Mouse (Mus musculus) left cerebral cortex, postnatal 25 days (tissue): Measurements from ENCODE around the gene Tmem108. TPM values are rescaled to one million over a fixed set of nuclear protein-coding genes. Genes with fewer than 3 reads are reported as not detected.
A peak's percentile ranks its signal among the peaks of the same experiment; 100 is the strongest.

Experiments
- DNase-seq, 2 experiments: peaks; one replicate each; pipeline ENCODE4 v3.0.0; 2022; ENCODE audit warnings: low spot score in 2 of 2, mixed read lengths in 1 of 2
- intact Hi-C: fragments of 180-260 bp; cut with DNase I; formaldehyde crosslinking; loops from one replicate; pipeline ENCODE4 v1.15.1; 2025
- total RNA-seq, 2 experiments: library from RNA; stranded (reverse); gene quantifications; 2 replicates each; pipeline ENCODE4 v1.2.3; 2021

Tmem108 gene
- 10 to 100 TPM; 30.4 to 31.4 TPM for total RNA-seq

DNA sequence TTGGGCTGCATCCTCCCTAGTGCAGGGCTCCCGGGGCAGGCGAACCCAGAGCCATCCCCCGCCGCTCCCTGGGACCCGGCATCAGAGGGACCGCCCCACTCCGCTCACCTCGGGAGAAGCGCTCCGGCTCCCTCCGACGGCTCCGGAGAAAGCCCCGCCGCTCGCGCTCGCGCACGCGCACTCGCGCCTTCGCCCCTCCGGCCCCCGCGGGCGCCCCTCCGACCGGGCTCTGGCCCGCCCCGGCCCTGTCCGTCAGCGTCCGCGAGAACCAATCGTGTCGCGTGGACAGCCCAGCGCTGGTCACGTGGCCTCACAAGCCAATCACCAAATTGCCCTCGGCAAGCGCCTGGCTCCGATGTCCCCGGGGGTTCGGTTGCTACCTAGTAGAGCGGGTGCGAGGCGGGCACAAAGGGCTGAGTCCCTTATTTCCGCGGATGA is at the start of gene Tmem108:
TSS of gene Tmem108 (minus strand) at position 191 of the 438 bp plus-strand sequence.
- DNase-seq = peak; percentile 91 to 96
- intact Hi-C loops = loop anchor here (2.0 to 5.0 kb wide), 2 partner anchors 86 to 235 kb away; no protein-coding TSS in a partner anchor

DNA sequence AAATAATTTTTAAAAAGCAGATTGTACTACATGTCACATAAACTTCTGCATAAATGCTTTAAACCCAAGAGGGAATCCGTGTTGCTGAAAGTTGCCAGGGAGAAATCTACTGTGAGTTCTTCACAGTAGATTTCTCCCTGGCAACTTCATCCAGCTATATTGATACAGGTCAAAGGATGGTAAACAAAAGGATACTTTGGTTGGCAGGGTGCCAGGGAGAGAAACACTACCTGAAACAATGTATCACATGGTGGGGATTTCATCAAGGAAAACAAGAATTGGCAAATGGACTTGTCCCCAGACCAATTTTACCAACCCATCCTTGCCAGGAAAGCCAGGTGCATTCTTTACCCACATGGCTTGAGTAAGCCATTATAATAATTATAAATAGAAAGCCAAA is 27.4 kb upstream of the Tmem108 start:
- intact Hi-C loops = no loop called here
- no peak for DNase-seq

DNA sequence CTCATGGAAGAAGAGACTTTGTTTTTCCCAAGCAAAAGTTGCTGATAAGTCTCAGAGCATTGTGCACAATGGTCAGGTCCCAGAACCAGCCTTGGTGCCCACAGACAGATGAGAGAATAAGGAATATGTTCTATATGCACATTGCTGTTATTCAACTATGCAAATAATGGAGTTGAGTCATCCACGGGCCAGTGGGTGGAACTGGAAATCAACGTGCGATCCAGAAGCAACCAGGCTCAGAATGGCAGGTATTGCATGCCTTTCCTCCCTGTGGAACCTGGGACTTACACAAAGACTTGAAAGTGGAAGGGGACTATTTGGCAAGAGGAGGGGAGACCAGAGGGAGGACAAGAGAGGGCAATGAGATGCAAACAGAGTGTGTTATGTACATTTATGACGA is 22.5 kb upstream of the Tmem108 start:
- intact Hi-C loops = loop anchor here (5.0 kb wide), 2 partner anchors 58 to 163 kb away; no protein-coding TSS in a partner anchor
- DNase-seq = peak in 1 of 2 experiments; percentile 77

DNA sequence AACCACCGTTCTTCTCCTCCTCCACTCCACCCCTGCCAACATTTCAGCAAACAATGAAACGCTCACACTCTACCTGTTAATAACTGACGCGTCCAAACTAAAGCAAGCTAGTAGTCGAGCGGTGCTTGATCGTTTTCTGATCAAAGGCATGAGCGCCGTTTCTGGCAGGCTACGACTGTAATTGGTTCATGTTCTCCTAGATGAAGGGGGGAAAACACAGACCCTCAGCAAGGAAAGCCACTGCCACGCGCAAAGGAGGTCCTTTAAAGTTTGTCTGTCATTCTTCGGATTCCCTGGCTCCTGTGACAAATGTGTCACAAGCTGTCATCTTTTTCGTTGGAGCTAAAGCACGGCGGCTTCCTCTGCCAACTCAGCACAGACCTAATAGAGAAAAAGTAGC is 21.6 kb upstream of the Tmem108 start:
- no peak for DNase-seq
- intact Hi-C loops = loop anchor here (5.0 kb wide), 2 partner anchors 59 to 164 kb away; no protein-coding TSS in a partner anchor

DNA sequence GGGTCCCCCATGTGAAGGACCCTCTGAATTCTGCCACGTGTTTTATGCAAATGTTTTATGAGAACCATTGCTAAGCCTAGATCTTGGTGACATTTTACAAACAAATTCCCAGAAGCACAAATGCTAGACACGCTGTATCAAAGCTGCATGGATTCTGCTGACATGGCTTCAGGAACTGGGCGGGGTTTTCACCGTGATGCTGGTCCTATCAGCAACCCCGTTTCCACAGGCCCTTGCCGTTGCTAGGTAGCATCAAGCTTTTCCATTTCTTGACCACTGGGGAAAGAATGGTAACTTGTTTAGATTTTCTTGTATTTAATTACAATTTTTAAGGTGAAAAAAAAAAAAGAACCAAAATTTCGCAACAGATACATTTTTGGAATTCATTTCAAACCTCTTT is 20.7 kb upstream of the Tmem108 start:
- intact Hi-C loops = loop anchor here (5.0 kb wide), 2 partner anchors 60 to 165 kb away; no protein-coding TSS in a partner anchor
- DNase-seq = peak in 1 of 2 experiments; percentile 21

DNA sequence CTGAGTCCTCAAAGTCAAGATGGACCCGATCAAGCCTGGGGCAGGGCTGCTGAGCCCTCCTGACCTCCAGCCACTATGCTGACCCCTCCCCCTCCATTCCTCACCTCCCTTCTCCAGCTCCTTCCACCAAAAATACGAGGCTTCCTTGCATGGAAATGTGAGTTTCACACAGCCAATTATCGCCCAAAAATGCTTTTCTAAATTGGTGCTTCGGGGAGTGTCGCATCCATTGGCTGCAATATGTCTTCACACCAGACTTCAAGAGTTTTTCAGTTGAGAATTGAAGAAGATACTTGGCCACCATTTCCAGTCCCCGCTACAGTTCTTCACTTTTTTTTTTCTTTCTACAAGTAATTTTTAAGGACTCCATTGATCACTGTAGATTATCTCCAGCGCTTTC is 19.8 kb upstream of the Tmem108 start:
- peak in 1 of 2 experiments; percentile 59 for DNase-seq
- intact Hi-C loops = loop anchor here (5.0 kb wide), 2 partner anchors 61 to 166 kb away; no protein-coding TSS in a partner anchor

DNA sequence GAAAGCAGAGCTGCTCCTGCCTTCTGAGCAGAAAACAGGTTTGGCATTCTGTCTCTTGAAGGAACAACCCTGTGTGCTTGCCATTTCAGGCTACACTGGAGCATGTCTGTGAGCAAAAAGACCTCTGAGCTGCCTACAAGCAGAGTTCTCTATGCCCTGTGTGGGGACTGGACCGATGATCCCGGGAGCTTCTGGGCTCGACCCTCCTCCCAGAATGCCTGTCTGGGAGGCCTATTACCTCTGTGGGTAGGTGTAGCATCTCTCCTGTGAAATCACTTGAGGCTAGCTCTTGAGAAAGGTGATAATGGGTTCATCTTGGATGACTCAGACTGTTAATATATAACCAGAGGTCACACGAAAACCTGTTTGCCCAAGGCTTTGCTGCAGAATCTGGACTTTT is 19.0 kb upstream of the Tmem108 start:
- no peak for DNase-seq
- intact Hi-C loops = loop anchor here (5.0 kb wide), 2 partner anchors 62 to 167 kb away; no protein-coding TSS in a partner anchor

DNA sequence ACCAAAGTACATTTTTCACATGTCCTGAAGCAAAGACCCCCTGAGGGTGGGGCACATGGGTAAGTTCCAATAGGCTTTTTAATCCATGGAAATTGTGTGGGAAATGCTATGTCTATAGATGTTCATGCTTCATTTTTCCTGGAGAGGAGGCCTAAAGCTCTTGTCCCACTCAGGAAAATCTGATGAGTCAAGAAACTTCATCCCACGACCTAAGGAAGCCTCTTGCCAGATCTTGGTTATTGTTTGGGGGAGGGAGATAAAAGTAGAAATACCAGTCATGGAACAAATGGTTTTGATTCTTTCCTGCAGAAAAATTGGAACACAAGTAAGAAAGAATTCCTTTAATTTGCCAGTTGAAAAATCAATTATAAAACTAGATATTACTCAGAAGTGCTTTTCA is 16.5 kb upstream of the Tmem108 start:
- DNase-seq = peak in 1 of 2 experiments; percentile 65
- intact Hi-C loops = loop anchor here (5.0 kb wide), 1 partner anchor 84 kb away; no protein-coding TSS in a partner anchor

DNA sequence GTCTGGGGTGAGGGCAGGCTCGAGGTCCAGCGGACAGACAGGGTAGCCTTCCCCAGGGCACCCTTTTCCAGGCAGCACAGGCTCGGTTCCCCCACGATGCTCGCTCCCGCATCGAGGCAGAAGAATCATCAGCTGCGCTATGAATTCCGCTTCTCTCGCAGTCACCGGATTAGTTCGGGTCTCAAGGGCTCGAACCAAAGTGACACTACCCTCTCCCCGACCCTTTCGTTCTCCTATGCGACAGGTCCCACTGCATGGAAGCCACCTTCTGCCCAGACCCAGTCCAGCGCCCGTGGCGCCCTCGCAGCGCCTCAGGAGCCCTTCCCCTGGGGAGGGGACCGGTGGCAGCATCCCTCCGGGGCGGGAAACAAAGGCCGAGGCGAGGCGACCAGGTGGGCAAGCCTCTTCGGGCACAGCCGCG is 476 bp downstream of the Tmem108 start:
- intact Hi-C loops = loop anchor here (2.0 to 5.0 kb wide), 2 partner anchors 86 to 236 kb away; no protein-coding TSS in a partner anchor
- peak in 1 of 2 experiments; percentile 19 for DNase-seq

DNA sequence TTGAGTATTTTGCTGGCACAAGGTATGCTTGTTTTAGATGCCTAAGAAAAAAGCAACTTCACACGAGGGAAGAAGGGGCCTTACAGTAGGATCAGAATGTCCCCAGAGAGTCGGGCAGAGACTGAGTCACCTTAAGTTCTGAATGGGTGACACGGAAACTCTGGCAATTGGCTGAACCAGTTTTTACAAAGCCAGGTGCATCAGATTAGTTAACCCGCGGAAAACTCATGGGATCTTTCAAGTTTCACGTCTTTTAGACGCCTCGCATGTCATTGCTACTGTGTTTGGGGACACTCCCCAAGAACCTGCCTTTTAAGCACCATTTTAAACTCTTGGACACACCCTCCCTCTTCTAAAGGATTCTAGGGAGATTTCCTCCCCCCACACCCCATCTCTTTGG is 1.3 kb downstream of the Tmem108 start:
- DNase-seq = peak in 1 of 2 experiments; percentile 12
- intact Hi-C loops = loop anchor here (2.0 to 5.0 kb wide), 2 partner anchors 87 to 236 kb away; no protein-coding TSS in a partner anchor

DNA sequence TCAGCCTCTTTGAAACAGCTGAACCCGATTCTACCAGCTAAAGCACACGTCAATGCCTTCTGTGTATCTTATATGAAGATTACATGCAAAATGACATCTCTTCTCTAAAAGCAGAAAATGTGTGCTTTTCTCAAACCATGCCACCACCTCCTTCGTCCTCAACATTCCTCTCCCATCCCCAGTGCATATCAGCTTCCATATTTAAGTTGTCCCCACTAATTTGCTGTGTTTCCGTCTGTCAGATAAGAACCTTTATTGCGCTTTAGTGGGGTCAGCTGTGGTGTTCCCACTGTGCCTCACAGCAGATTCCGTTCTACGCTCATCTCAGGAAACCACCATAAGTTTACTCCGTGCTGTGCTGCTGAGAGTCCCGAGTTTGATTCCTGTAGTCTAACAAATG is 1.8 kb downstream of the Tmem108 start:
- DNase-seq = no peak
- intact Hi-C loops = loop anchor here (1.0 to 5.0 kb wide), 4 partner anchors 87 to 265 kb away; no protein-coding TSS in a partner anchor

DNA sequence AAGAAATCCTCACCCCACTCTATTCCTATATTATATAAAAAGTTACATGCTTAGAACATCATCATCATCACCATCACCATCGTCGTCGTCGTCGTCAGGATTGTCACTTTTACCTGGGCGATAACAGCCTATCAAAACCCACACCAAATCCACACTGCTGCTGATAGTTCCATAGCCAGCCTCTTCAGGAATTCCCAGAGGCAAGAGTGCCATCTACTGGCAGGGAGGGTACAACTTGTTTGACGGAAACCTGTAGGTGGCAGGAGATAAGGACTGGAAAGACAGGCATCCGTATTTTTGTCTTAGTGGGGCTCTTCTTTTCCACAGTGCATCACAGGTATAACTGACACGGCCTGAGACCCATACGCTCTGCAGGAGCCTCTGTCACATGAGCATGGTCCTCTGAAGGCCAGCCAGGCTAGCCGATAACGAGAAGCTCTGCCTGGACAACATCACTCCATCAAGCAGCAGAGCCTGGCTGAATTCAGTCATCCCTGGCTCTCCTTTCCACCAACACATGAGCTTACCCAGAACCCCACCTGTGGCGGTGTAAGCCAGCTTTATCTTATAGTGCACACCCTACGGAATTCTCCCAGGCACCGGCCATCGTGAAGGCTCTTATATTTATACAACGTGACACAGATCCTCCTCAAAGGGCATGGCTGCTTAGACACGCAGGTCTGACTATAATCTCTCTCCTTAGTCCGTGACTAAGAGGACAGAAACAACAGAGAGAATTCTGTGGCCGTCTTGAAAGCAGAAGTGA is 2.5 kb downstream of the Tmem108 start:
- intact Hi-C loops = loop anchor here (1.0 to 2.0 kb wide), 2 partner anchors 135 to 264 kb away; no protein-coding TSS in a partner anchor
- peak; percentile 87 to 93 for DNase-seq

DNA sequence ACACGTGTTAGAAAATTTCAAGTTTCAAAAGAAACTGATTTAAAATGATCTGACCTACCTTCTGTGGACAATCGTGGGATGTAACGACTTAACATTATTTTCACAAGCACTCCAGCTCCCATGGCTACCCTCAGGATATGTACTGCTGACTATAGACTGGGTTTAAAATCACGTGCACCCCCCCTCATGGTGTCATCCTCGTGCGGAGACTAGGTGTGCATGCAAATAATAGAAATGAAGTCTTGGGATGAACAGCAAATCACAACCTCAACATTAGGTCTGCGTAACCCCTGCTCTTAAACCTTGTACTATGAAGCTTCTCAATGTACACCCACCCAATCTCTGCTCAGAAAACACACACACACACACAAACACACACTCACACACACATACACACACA is 3.4 kb downstream of the Tmem108 start:
- no peak for DNase-seq
- intact Hi-C loops = loop anchor here (2.0 kb wide), 1 partner anchor 263 kb away; no protein-coding TSS in a partner anchor

DNA sequence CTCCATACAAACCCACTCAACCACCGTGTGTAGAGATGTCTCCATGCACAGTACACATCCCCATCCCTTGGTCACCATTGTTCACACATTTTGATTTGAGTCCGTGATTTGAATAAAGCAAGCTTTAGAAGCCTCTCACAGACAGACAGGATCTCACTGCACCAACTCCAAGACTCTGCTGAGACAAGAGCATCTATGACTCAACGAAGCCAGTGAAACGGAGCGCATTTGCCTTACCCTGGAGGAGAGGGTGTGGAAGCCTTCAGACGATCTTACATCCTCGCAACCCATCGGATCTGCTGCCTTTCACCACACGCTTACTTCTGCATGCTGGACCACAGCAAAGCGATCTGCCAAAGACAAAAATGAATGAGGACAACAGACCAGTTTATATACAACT is 9.0 kb downstream of the Tmem108 start:
- intact Hi-C loops = no loop called here
- no peak for DNase-seq

DNA sequence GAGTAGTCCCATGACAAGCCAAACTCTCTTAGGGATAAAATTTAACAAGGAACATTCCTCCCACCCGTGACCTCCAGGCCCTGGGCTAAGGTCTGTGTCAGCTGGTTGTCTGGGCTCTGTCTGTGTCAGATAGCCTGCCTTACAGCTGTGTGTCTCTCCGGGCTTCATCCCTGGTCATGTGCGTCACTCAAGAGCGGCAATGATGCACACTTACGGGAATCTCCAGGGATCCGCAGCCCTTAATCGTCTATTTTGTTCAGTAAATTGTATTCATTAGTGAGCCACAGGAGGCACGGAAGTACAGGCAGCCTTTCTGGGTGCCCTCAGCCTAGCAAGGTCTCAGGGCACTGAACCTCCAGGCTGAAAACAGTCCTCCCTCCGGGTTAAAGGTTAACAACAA is 10.1 kb downstream of the Tmem108 start:
- no peak for DNase-seq
- intact Hi-C loops = no loop called here

DNA sequence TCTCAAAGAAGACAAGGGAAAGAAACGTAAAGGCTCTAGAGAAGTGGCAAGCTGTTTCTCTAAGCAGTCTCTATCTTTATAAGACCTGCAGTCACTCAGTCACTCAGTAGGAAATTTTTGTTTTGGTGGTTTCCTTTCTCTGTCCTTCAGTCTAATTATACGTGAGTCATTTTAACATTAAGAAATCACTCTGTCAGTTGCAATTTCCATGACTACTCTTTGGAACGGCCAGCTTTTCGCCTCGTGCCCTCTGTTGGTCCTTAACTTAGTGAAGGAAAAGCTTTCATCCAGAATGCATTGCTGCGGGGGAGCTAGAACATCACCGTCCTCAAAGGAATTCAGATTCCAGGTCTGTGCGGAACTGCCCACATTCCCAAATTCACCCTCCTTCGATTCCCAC is 11.1 kb downstream of the Tmem108 start:
- intact Hi-C loops = no loop called here
- no peak for DNase-seq

DNA sequence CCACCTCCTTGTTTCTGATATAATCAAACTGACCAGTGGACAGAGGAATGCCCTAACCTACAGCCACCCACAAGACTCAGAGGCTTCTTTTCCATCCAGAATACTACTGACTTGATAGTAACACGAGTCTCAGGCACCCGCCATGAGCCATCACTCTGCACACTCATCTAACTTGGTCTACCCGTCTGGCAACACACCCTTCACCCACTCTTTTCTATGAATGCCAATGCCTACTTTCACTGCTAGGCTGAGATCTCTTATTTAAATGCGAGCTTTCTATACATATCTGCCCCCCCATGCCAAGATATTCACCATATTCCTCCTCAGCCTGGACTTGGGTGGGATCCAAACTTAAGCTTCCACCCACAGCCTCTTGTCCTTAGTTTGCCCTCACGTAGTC is 15.0 kb downstream of the Tmem108 start:
- intact Hi-C loops = no loop called here
- peak in 1 of 2 experiments; percentile 72 for DNase-seq

DNA sequence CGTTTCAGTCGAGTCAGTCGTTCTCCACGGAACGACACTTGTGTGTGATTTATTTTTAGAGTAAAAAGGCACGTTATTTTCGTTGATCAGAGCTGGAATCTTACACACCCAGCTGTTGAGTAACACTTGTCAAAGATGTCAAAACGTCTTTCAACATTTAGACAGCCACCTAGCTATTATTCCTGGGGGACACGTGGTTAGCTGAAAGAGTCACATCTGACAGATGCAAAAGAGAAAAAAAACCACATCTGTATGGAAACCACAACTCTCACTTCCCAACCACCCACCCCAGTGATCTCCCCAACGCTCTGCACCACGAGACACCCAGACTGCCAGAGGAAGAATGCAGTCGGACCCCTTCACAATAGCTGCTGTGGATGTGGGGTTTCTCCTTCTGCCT is 21.5 kb downstream of the Tmem108 start:
- intact Hi-C loops = no loop called here

DNA sequence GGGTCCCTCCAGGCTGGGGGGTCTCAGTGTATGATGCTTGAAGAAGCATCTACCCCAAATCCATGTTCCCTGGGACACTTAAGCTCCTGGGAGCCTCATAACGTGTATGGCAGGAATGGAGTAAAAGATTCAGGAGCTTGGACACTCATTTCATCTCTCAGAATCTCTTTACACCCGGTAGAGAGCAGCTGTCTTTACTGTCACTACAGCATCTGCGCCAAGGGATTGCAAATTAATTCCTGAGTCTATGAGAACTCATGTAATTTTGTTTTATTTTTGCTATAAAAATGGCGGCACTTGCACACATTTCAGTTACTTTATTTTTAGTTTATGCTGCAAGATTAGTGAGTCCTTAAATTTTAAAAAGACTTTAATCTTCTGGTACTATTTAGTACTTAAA is 22.6 kb downstream of the Tmem108 start:
- intact Hi-C loops = no loop called here
- DNase-seq = peak in 1 of 2 experiments; percentile 76

More for the DNA sequence above, 21.5 kb downstream of the Tmem108 start:
- no peak for DNase-seq

DNA sequence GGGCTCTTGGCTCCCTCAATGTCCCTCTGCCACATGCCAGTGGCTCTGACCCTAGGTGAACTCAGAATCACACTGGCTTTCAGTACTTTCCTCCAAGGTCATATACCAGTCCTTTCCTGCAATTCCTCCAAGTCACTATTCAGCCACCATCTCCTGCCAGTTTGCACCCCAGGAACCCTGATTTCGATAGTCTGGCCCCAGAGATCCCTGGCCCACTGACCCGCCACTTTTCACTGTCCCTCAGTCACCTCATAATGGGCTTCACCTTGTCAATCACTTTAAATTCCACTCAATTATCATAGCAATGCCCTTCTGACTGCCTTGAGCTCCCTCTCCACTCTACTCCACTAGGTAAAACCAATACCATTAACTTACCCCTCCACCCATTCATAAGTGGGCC is 31.9 kb downstream of the Tmem108 start:
- no peak for DNase-seq
- intact Hi-C loops = no loop called here
